Mouse (Mus musculus) adrenal gland, adult 8-10 months (tissue): ENCODE data around the gene Olfr361. TPM values are rescaled to one million over a fixed set of nuclear protein-coding genes. Genes with fewer than 3 reads are reported as not detected.
"Not testable (repeated sequence)": the region's sequence is repeated elsewhere in the genome, so short reads cannot be mapped to it uniquely, and the experiment has no call there.

Experiments
- DNase-seq: peaks from one replicate; pipeline ENCODE4 v3.0.0; 2022
- total RNA-seq, 4 experiments: library from RNA; stranded (reverse); gene quantifications; 2 replicates each; pipeline ENCODE4 v1.2.4; 2022

Olfr361 gene
- total RNA-seq, result not detected

DNA sequence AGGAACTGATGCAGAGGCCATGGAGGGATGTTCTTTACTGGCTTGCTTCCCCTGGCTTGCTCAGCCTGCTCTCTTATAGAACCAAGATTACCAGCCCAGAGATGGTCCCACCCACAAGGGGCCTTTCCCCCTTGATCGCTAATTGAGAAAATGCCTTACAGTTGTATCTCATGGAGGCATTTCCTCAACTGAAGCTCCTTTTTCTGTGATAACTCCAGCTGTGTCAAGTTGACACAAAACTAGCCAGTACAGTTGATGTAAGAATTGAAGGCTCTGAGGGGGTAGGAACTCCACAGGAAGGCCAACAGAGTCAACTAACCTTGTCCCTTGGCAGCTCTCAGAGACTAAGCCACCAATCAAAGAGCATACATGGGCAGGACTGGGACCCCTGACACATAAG lies at the start of gene Olfr361:
TSS of gene Olfr361 (minus strand) at position 101 of the 400 bp plus-strand sequence.
- DNase-seq, result not testable (repeated sequence)

DNA sequence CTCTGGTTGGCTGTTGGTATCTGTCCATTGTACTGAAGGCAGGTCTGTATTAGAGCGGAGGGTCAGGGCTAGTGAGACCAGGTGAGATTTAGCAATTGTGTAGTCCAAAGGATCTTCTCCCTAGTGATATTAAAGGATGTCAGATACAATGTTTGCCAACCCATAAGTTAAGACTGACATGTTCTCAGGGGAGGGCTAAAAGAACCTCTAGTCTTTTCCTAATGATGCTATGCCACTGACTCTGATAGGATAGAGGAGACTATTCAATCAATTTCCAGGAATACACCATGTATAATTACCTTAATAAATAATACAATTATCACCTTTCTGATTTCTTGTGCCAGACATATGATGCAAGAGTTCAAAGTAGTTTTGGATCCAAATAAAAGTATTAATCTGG lies 28.7 kb upstream of the Olfr361 start, which contains the start of gene Olfr362:
TSS of gene Olfr362 (minus strand) at position 101 of the 400 bp plus-strand sequence.
- DNase-seq, result no peak

DNA sequence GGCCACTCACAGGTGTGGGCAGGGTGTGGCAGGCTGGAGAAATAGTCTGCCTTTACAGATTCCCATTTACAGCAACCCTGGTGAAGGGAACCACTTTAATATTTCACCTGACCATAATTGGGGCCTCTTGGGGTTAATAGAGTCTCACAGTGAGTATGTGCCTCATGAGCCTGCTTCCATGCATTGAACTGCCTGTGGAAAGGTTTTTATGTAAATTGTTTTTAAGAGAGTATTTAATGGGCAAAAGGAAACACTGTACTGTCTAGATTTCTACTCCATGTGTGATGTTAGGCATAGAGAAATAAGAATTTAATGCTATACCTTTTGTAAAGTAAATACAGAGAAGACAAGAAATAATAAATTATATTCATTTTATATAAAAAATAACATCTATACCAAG lies 23.6 kb downstream of the Olfr361 start, which contains the start of gene Olfr360:
TSS of gene Olfr360 (plus strand) at position 301 of the 400 bp plus-strand sequence.
- DNase-seq, result no peak

Other genes starting within 250 kb of the Olfr361 start
- gene Olfr350, start 243.0 kb downstream of the Olfr361 start, total RNA-seq, result not detected
- gene Olfr351, start 226.6 kb downstream of the Olfr361 start, total RNA-seq, result not detected
- gene Olfr352, start 220.8 kb downstream of the Olfr361 start, total RNA-seq, result not detected
- gene Olfr353, start 196.4 kb downstream of the Olfr361 start, total RNA-seq, result not detected
- gene Olfr354, start 183.6 kb downstream of the Olfr361 start, total RNA-seq, result not detected
- gene Olfr355, start 160.4 kb downstream of the Olfr361 start, total RNA-seq, result not detected
- not detected for gene Olfr356, start 152.2 kb downstream of the Olfr361 start, total RNA-seq
- not detected for gene Olfr357, start 95.5 kb downstream of the Olfr361 start, total RNA-seq
- gene Olfr358, start 80.0 kb downstream of the Olfr361 start, total RNA-seq, result not detected
- gene Olfr360, start 23.5 kb downstream of the Olfr361 start, total RNA-seq, result not detected
- not detected for gene Olfr362, start 28.6 kb upstream of the Olfr361 start, total RNA-seq
- not detected for gene Olfr364-ps1, start 50.0 kb upstream of the Olfr361 start, total RNA-seq
- gene Olfr365, start 98.9 kb upstream of the Olfr361 start, total RNA-seq, result under 1 TPM in 2 of 4 experiments, not detected in 2; 0.06 to 0.11 TPM
- not detected for gene Olfr366, start 122.3 kb upstream of the Olfr361 start, total RNA-seq
- not detected for gene Olfr368, start 237.2 kb upstream of the Olfr361 start, total RNA-seq